Mouse (Mus musculus): Measurements from ENCODE around the gene Rbm28.

Rbm28 gene

GRCm38 (mm10) chr6:29143608-29144007, 21.2 kb downstream of the Rbm28 start:
- peak; percentile 75 for DNase-seq

DNA sequence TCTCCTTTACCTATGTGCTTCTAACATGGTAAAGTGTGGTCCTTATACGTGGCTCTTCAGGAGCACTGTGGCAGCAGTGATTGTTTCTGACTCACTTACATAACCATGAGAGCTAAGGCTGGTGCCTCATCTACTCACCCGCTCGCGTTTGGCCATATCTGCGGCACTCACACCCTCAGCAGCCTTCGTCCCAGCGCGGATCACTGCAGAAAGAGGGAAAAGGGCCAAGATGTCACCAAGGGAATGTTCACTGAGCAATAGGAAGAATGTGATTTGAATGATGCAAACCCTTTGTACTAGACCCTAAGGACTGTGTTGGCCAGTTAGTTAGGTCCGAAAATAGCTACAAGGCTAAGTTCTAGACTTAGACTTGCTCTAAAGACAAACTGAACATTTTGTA, 27.4 kb downstream of the Rbm28 start:
- no peak for DNase-seq

GRCm38 (mm10) chr6:29133100-29133499, 31.7 kb downstream of the Rbm28 start:
- no peak for DNase-seq

- no peak for DNase-seq
Measured at GRCm38 (mm10) chr6:29126878-29127426, 37.9 kb downstream of the Rbm28 start.

DNA sequence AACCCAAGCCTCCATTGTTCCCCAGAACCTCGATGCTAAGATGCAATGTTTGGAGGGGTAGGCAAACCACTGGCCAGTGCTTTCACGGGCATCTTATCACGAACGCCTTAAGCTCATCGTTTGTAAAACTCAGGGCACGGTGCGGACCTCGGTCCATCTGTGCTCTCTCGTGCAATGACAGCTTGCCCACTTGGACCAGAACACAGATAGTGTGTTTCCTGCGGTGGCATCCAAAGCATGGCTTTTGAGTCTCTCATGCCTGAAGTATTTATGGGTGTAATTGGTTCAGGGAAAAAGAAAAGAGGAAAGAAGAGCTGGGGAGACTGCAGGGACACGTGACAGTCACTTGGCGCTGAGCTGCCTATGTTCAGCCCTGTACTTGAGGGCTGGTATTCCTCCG, 44.8 kb downstream of the Rbm28 start:
- peak; percentile 34 to 36 for DNase-seq

GRCm38 (mm10) chr6:29118963-29119362, 45.8 kb downstream of the Rbm28 start:
- DNase-seq: no peak

- no peak for DNase-seq
Measured at GRCm38 (mm10) chr6:29118231-29118630, 46.6 kb downstream of the Rbm28 start.

- DNase-seq: no peak
Measured at GRCm38 (mm10) chr6:29117417-29118104, 47.2 kb downstream of the Rbm28 start.

DNA sequence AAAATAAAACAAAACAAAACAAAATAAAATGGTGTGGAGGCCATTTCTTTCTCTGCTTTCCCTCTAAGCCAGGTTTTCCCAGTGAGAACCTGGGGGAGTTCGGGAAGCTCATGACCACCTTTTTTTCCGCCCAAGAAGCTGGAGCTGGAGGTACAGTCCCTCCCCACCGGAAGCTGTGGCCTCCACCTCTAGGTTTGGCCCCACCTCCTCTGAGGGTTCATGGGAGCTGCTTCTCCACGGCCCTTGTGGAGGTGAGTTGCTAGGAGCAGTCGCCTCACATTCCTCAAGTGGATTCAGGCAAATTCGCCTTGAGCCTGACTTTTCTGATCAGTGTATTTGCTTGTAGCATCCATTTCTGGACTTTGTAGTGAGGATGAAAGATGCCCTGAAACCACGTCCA, 49.0 kb downstream of the Rbm28 start:
- DNase-seq: no peak

- no peak for DNase-seq
Measured at GRCm38 (mm10) chr6:29111501-29111900, 53.3 kb downstream of the Rbm28 start.

- no peak for DNase-seq
Measured at GRCm38 (mm10) chr6:29108376-29108775, 56.4 kb downstream of the Rbm28 start.

DNA sequence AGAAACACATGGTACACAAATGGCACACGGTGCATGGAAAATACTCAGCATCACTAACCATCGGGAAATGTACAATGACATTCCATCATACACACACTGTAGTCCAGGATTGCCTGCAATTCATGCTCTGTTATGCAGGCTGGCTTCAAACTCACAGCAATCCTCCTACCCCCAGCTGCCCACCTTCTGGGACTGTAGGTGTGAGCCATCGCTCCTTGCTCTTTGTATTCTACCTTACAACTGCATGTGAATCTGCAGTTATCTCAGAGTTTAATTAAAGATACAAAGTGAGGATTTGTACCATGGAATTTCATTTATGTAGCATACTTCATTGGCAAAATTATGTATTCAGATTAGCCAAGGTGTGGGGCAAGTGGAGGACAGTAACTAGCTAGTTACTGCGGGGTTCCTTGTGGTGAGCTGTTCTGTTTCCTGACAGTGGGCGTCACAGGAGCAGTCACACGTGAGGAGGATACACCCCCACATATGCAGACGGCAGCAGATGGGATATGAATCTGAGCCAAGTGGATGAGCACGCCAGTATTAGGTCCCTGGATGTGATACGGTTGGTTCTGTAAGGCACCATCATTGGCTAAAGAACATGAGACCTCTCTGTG, 63.5 kb downstream of the Rbm28 start:
- DNase-seq: no peak

GRCm38 (mm10) chr6:29100423-29100822, 64.4 kb downstream of the Rbm28 start:
- no peak for DNase-seq

DNA sequence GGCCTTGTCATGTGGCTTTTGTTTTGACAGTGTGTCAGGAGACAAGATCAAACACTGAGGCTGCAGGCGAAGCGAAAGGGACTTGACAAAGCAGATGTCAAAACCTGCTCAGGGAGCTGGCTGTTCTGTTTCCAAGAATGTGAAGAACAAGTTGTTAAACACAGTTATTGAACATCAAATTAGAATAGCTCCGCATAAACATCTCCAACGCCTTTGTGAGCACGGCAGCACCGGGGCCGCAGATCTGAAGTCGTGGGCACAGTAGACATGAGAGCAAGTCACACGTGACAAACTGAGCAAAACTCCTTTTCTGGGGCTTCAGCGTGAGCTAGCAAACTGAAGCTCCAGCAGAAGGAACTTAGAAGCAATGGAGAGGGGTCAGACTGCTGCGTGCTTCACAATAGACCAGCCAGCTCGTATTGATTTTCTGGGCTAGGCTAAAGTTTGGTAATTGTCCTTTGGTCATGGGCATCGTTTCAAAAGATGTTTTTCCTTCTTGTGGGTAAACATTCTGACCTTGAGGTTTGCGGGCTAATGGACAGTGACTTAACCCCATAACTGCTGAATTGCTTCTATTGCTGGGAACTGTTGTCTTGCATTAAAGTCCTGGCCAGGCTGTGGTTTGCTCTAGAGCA, 65.2 kb downstream of the Rbm28 start:
- DNase-seq: no peak

DNA sequence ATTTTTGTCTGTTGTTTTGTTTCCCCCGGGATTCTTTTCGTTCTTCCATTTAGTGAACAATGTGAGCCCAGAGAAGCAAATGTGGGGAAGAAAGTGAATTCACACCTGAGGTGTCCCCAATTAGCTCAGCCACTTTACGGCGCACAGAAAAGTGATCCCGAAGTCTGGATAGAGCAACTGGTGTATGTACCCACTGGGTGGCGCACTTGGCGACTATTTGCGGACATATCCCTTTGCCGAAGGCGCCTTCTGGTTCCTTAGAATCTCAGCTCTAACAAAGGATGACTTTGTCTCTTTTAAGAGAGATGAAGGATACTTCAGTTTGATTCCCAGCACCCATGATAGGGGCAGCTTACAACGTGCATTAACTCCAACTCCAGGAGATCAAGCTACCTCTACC, 71.9 kb downstream of the Rbm28 start:
- no peak for DNase-seq

- no peak for DNase-seq
Measured at GRCm38 (mm10) chr6:29092234-29092633, 72.6 kb downstream of the Rbm28 start.

DNA sequence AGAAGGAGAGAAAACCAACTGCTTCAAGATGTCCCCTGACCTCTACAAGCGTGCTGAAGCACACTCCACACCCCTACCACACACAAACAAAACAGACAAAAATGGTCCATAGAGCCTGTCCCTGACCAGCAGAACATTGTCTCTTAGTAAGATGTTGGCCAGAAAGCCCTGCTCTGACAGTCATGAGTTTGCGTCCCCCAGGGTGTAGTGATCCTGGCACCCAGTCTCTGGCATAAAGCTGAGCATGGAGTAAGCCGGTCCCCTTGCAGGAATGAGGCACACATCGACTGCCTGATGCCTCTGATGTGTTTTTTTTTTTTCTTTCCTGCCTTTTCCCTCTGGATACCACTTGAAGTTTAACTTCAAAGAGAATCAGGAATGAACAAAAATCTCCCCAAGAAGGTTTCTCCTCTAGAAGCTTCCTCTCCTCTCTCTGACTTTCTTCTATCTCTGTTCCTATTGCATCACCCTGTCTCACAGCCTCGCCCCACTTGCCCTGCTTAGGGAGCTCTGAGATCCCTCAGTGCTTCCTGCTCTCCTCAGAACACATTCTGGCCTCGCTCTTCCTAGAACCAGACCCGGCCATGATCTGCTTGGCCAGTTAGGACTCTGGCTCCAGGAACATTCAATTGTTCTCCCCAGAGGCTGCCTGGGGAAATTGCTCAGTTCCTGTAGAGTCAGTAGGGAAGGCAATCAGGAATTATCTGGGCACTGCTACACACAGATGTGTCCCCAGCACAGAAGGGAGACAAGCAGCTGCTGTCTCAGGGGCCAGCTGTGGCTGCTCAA, 76.7 kb downstream of the Rbm28 start:
- DNase-seq: no peak

GRCm38 (mm10) chr6:29084401-29084800, 80.4 kb downstream of the Rbm28 start:
- DNase-seq: no peak

GRCm38 (mm10) chr6:29082776-29083354, 81.9 kb downstream of the Rbm28 start:
- no peak for DNase-seq

DNA sequence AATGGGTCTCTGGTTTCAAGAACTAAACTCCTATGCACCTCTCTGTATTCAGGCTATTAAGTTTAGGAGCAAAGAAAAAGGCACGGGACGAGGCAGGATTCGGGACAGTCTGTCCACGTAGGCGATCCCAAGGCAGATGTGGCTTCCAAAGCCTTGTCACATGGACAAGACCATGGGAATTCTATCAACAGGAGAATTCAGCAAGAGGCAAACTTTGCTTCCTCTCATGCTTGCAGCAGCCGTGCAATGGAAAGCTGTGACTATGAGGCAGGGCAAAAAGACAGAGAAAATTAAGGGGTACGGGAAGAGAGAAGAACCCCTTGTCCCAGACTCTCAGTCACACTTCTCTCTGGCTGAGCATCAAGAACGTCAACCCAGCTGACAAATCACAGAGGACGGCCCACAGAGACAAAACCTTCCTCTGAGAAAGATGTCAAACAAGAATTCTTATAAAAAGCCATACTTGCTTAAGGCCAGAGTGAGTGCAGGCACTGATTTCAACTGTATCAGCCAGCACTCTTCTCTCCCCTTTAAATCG, 82.9 kb downstream of the Rbm28 start:
- DNase-seq: no peak

GRCm38 (mm10) chr6:29079291-29079690, 85.5 kb downstream of the Rbm28 start:
- no peak for DNase-seq

- peak; percentile 14 to 24 for DNase-seq
Measured at GRCm38 (mm10) chr6:29074133-29074469, 90.7 kb downstream of the Rbm28 start.

Data from cerebellum, postnatal 36 days (tissue).